Mouse (Mus musculus) gastrocnemius, adult 8-10 months (tissue): ENCODE measurements around the gene Nceh1. TPM values are rescaled to one million over a fixed set of nuclear protein-coding genes. Genes with fewer than 3 reads are reported as not detected.
A peak's percentile ranks its signal among the peaks of the same experiment; 100 is the strongest.
"Not testable (repeated sequence)": the region's sequence is repeated elsewhere in the genome, so short reads cannot be mapped to it uniquely, and the experiment has no call there.

Experiments
- DNase-seq, 2 experiments: peaks; one replicate each; pipeline ENCODE4 v3.0.0; 2022; ENCODE audit warnings: low spot score in 2 of 2
- total RNA-seq, 4 experiments: library from RNA; stranded (reverse); gene quantifications; 2 replicates each; pipeline ENCODE4 v1.2.4; 2022

Gene Nceh1
- total RNA-seq, 4 experiments from 2014 or later: 13.8 to 19.7 (median 17.4) TPM

DNA sequence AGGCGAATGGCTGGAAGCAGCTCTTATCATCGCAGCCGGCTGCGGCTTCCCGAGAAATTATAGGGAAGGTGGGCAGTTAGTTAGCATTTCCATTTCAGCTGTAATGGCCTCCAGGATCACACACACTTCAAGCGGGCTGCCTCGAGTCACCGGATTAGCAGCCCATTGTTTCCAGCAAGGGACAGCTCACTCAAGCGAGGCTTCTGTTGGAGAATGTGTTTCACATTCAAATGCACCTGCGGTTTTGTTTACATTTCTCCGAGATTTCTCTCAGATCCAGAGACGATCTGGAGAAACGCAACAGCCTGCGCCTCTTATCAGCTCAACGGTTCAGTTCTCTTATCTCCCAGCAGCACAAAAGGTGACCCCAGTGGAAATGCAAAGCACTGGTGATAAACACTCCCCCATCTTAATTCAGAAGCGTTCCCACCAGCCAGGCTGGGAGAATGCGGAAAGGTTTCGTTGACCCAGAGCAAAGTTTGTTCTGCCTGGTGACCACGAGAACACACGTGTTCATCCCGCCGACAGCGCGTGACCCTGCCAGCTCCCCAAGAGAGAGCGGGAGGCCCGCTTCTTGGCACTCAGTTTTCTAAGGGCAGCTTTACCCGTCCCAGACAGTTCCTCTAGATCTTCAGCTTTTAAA, 100.4 kb downstream of the Nceh1 start:
- no peak for DNase-seq

- DNase-seq: no peak
Observed at GRCm38 (mm10) chr3:27283796-27284195, 101.0 kb downstream of the Nceh1 start.

GRCm38 (mm10) chr3:27284227-27284626, 101.5 kb downstream of the Nceh1 start:
- no peak for DNase-seq

GRCm38 (mm10) chr3:27285072-27285471, 102.3 kb downstream of the Nceh1 start:
- no peak for DNase-seq

- DNase-seq: no peak
Observed at GRCm38 (mm10) chr3:27288301-27288700, 105.5 kb downstream of the Nceh1 start.

GRCm38 (mm10) chr3:27288909-27289308, 106.1 kb downstream of the Nceh1 start:
- DNase-seq: peak in 1 of 2 experiments; percentile 15

DNA sequence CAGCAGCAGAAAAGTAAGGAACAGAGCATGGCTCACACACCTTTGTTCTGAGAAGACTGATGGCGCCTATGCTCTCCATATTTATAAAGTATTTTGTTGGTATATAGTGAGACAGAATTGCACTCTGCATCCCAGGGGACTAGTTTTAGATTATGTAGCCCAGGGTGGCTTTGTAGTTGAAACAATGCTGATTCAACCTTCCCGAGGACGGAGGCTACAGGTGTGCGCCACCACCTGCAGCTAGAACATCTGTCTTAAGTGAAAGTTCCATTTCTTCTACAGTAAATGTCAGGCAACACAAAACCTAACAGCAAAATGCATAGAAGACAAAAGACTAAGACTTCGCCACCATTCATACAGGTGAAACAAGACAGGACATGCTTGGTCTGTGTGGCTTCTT, 107.5 kb downstream of the Nceh1 start:
- no peak for DNase-seq

- DNase-seq: not testable (repeated sequence)
Observed at GRCm38 (mm10) chr3:27290945-27291344, 108.2 kb downstream of the Nceh1 start.

GRCm38 (mm10) chr3:27291411-27291810, 108.6 kb downstream of the Nceh1 start:
- DNase-seq: not testable (repeated sequence)

- no peak for DNase-seq
Observed at GRCm38 (mm10) chr3:27293645-27294385, 111.0 kb downstream of the Nceh1 start.

GRCm38 (mm10) chr3:27300451-27300850, 117.7 kb downstream of the Nceh1 start:
- no peak for DNase-seq

GRCm38 (mm10) chr3:27302339-27303022, 119.7 kb downstream of the Nceh1 start:
- no peak for DNase-seq

- DNase-seq: no peak
Observed at GRCm38 (mm10) chr3:27306815-27307214, 124.0 kb downstream of the Nceh1 start.

- DNase-seq: peak; percentile 67 to 76
Observed at GRCm38 (mm10) chr3:27310973-27311372, 128.2 kb downstream of the Nceh1 start.

DNA sequence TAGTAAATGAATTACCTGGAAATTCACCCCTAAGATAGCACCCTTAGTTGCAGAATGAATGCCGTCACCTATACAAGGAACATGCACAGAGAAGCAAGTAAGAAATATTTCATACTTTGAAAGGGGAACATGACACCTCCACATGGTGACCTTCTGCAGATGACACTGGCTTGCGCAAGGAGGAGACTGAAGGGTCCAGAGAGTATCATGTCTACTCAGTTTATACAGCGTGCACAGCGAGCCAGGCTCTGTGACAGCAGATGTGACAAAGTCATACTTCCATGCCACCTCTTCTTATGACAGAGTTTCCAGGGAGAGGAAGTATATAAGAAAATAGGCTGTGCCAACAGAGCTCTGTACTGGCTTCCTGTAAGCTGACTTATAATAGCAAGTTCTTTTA, 128.7 kb downstream of the Nceh1 start:
- DNase-seq: peak in 1 of 2 experiments; percentile 19

DNA sequence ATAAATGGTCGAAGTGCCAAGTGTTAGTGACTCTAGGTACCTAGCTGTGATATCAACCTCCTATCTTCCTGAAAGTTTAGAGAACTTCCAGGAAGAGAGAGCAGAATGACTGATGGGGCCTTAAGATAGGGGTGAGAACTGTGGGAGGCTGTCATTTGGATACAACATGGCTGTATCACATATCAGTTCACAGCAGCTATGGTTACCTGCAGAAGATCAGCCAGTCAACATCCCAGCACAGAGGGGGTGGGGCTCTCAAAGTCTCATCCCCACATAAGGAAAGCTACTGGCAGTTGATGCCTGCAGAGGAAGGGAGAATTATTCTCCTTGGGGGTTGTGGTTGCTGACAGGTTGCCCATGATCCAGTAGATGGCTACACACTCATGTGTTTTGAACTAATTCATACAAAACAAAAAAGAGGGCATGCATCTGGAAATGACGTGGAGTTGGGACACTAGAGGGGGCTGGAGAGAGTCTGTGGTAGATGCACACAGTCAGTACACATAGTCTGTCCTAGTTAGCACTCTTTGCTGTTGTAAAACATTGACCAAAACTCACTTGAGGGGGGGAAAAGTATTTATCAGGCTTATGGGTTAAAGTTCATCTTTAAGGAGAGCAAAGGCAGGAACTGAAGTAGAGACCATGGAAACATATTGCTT, 131.9 kb downstream of the Nceh1 start:
- DNase-seq: peak; percentile 21 to 39

DNA sequence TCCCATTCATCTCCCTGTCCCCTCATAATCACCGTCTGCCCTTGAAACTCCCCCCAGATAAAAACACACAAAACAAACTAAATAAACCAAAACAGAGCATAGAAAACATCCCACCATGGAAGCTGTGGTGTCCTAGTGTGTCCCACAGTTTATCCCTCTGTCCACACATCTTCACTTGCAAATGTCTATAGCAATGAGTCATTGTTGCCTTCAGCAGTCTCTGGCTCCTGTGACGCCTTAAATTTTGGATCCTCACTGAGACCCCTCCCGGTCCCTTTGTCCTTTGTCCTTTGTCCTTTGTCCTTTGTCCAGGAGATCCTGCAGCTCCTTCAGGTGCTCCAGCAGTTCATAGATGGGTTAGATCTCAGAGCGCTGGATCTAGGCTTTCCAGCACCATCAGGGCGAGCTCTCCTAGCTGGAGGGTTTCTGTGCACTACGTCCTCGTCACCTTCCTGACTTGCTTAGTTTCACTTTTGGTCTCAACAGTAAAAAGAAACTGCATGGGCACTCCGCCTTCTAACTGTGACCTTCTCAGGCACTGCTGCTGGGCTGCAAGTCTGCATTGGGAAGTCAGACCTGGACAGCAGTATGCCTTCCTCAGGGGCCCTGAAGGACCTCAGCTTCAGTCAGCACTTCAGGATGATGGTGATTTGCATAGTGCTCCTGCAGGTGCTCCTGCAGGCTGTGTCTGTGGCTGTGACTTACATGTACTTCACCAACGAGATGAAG, 134.0 kb downstream of the Nceh1 start, which contains the start of gene Tnfsf10:
Tnfsf10 (plus strand) TSS at position 470 of the 729 bp plus-strand sequence.
- DNase-seq: peak; percentile 13 to 21

- no peak for DNase-seq
Observed at GRCm38 (mm10) chr3:27317288-27318024, 134.7 kb downstream of the Nceh1 start.

GRCm38 (mm10) chr3:27319650-27320049, 136.9 kb downstream of the Nceh1 start:
- DNase-seq: no peak
